Mouse (Mus musculus) MEL (cell line): ENCODE results near the gene Mag.

Experiments used
- CTCF ChIP-seq, 3 experiments: IDR thresholded peaks in 2 of 3; conservative IDR thresholded peaks in 1 of 3; 2 replicates each; pipeline ENCODE4 v1.5.1; 2011 to 2012; ENCODE audit warnings: low read length in 3 of 3, low read depth in 2 of 3, mild to moderate bottlenecking in 2 of 3, improper control_type of control experiment in 1 of 3, inconsistent platforms in 1 of 3, mixed read lengths in 1 of 3, moderate library complexity in 1 of 3; ENCODE audit not compliant: control insufficient read depth in 1 of 3, insufficient read depth in 1 of 3, poor library complexity in 1 of 3, severe bottlenecking in 1 of 3
- MAX ChIP-seq: IDR thresholded peaks from 2 replicates; pipeline ENCODE4 v1.6.1; 2011; ENCODE audit warnings: low read length, improper control_type of control experiment
- RCOR1 ChIP-seq: IDR thresholded peaks from 2 replicates; pipeline ENCODE4 v1.6.1; 2012; ENCODE audit warnings: low read depth, mild to moderate bottlenecking, inconsistent platforms, low read length, improper control_type of control experiment
- USF1 ChIP-seq: IDR thresholded peaks from 2 replicates; pipeline ENCODE4 v1.6.1; 2014; ENCODE audit warnings: low read depth, mild to moderate bottlenecking, inconsistent platforms, low read length, improper control_type of control experiment, moderate library complexity

DNA sequence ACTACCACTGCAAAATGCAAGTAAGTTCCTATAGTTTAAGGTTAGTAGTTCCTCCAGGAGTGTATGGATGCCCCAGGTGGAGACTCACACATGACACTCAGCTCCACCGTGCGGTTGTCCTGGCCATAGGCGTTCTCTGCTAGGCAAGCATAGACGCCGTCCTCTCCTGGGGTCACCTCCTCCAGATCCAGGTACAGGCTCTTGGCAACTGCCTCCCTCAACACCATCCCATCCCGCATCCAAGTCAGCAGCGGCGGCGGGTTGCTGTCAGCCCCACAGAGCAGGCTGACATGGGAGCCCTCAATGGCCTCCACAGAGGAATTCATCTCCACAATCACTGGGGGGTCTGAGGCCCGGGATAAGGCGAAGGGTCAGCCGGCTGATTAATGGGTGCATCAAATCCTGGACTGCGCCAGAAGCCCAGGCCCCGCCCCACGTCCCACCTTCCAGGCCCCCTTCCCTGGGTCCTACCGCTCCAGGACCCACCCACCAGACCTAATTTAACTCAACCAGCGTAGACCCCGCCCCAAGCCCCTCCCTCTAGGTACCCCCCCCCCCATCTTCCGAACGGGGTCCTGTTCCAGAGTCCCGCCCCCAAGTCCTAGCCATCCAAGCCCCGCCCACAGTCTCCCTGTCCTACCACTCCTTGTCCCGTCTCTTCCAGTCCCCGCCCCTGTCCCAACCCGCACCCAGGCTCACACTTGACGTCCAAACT is 6.2 kb downstream of the Mag start:
- no peak for TF ChIP-seq RCOR1
- TF ChIP-seq USF1: no peak
- TF ChIP-seq CTCF (IDR thresholded peaks at IDR 0.05 in 2 of 3, conservative IDR thresholded peaks at IDR 0.05 in 1 of 3; ENCODE audit: control insufficient read depth in 1 of 3, insufficient read depth in 1 of 3, low read depth in 2 of 3, low read length in 3 of 3, poor library complexity in 1 of 3, severe bottlenecking in 1 of 3): no peak
- TF ChIP-seq MAX: no peak
